Mouse (Mus musculus) skeletal muscle tissue, adult 2 months (tissue): Measurements from ENCODE around the gene Lef1.

ENCODE experiments used
- DNase-seq: peaks from one replicate; pipeline ENCODE4 v3.0.0-alpha.2; 2012; ENCODE audit warnings: low read depth, low spot score

Lef1 gene

GRCm38 (mm10) chr3:131139345-131140090, 29.2 kb downstream of the Lef1 start:
- peak; percentile 13 for DNase-seq

GRCm38 (mm10) chr3:131140091-131140462, 29.8 kb downstream of the Lef1 start:
- no peak for DNase-seq

- no peak for DNase-seq
These were observed 31.3 kb downstream of the Lef1 start for GRCm38 (mm10) chr3:131141546-131141945.

GRCm38 (mm10) chr3:131144250-131144649, 34.0 kb downstream of the Lef1 start:
- DNase-seq: no peak

GRCm38 (mm10) chr3:131152921-131153320, 42.6 kb downstream of the Lef1 start:
- DNase-seq: no peak

- DNase-seq: no peak
These were observed 43.6 kb downstream of the Lef1 start for GRCm38 (mm10) chr3:131153896-131154295.

GRCm38 (mm10) chr3:131154576-131154975, 44.3 kb downstream of the Lef1 start:
- no peak for DNase-seq

- DNase-seq: no peak
These were observed 44.8 kb downstream of the Lef1 start for GRCm38 (mm10) chr3:131155066-131155465.

- no peak for DNase-seq
These were observed 45.4 kb downstream of the Lef1 start for GRCm38 (mm10) chr3:131155657-131156056.

- DNase-seq: no peak
These were observed 46.1 kb downstream of the Lef1 start for GRCm38 (mm10) chr3:131156377-131156776.

- no peak for DNase-seq
These were observed 47.2 kb downstream of the Lef1 start for GRCm38 (mm10) chr3:131157471-131157870.

GRCm38 (mm10) chr3:131159204-131159760, 49.0 kb downstream of the Lef1 start:
- DNase-seq: no peak

- no peak for DNase-seq
These were observed 49.8 kb downstream of the Lef1 start for GRCm38 (mm10) chr3:131159881-131160615.

- DNase-seq: no peak
These were observed 50.6 kb downstream of the Lef1 start for GRCm38 (mm10) chr3:131160921-131161320.

GRCm38 (mm10) chr3:131167731-131168130, 57.5 kb downstream of the Lef1 start:
- no peak for DNase-seq

- DNase-seq: no peak
These were observed 58.9 kb downstream of the Lef1 start for GRCm38 (mm10) chr3:131169161-131169560.

GRCm38 (mm10) chr3:131170099-131170643, 59.9 kb downstream of the Lef1 start:
- DNase-seq: no peak

- no peak for DNase-seq
These were observed 61.2 kb downstream of the Lef1 start for GRCm38 (mm10) chr3:131171292-131171960.

- DNase-seq: no peak
These were observed 62.0 kb downstream of the Lef1 start for GRCm38 (mm10) chr3:131172293-131172692.

GRCm38 (mm10) chr3:131181006-131181405, 70.7 kb downstream of the Lef1 start:
- no peak for DNase-seq

GRCm38 (mm10) chr3:131182158-131182557, 71.9 kb downstream of the Lef1 start:
- no peak for DNase-seq

- DNase-seq: no peak
These were observed 75.9 kb downstream of the Lef1 start for GRCm38 (mm10) chr3:131186193-131186592.
